Mouse (Mus musculus) spleen, embryonic (tissue): ENCODE data around the gene Zfp213.
"Not testable (repeated sequence)": the region's sequence is repeated elsewhere in the genome, so short reads cannot be mapped to it uniquely, and the experiment has no call there.

Experiments
- CTCF ChIA-PET: fragments of 350-600 bp; sonication (Branson Sonifier 250); formaldehyde crosslinking; loops from one replicate; lab custom pipeline; 2022; lab: Charles Lee

The Zfp213 gene

GRCm38 (mm10) chr17:23563595-23564367 lies at the start of gene Zfp213:
Zfp213 (minus strand) TSS chr17:23564238.
- CTCF ChIA-PET = no interaction called here

- CTCF ChIA-PET = interaction anchor here (0.6 to 1.9 kb wide), 2 partner anchors 9 to 39 kb away, joined by 6 to 12 read pairs; partner anchors contain the start of gene Zscan10
Observed at GRCm38 (mm10) chr17:23610361-23610800, 46.3 kb upstream of the Zfp213 start.

- CTCF ChIA-PET = interaction anchor here (0.6 to 1.9 kb wide), 3 partner anchors 9 to 38 kb away, joined by 3 to 12 read pairs (median 6); partner anchors contain the start of gene Zscan10
Observed at GRCm38 (mm10) chr17:23609612-23610011, 45.6 kb upstream of the Zfp213 start.

- CTCF ChIA-PET = no interaction called here
Observed at GRCm38 (mm10) chr17:23605220-23605619, 41.2 kb upstream of the Zfp213 start.

- CTCF ChIA-PET = no interaction called here
Observed at GRCm38 (mm10) chr17:23604394-23604793, 40.4 kb upstream of the Zfp213 start.

- CTCF ChIA-PET = no interaction called here
Observed at GRCm38 (mm10) chr17:23603542-23603941, 39.5 kb upstream of the Zfp213 start.

- CTCF ChIA-PET = no interaction called here
Observed at GRCm38 (mm10) chr17:23603077-23603476, 39.0 kb upstream of the Zfp213 start.

- CTCF ChIA-PET = interaction anchor here (0.6 to 1.6 kb wide), 3 partner anchors 8 to 16 kb away, joined by 3 to 6 read pairs (median 5); no protein-coding TSS in a partner anchor
Observed at GRCm38 (mm10) chr17:23601836-23602585, 38.0 kb upstream of the Zfp213 start.

- CTCF ChIA-PET = interaction anchor here (1.6 kb wide), 1 partner anchor 9 kb away, joined by 6 read pairs; no protein-coding TSS in a partner anchor
Observed at GRCm38 (mm10) chr17:23600641-23601622, 36.9 kb upstream of the Zfp213 start, which contains the start of gene Zscan10. Zscan10 (plus strand) TSS chr17:23600856.

GRCm38 (mm10) chr17:23599605-23600063 lies 35.6 kb upstream of the Zfp213 start:
- CTCF ChIA-PET = interaction anchor here (0.7 kb wide), 1 partner anchor 27 kb away, joined by 3 read pairs; no protein-coding TSS in a partner anchor

- CTCF ChIA-PET = no interaction called here
Observed at GRCm38 (mm10) chr17:23598582-23599552, 34.8 kb upstream of the Zfp213 start, which contains the start of gene Zfp13. Zfp13 (minus strand) TSS chr17:23599487.

GRCm38 (mm10) chr17:23595139-23595538 lies 31.1 kb upstream of the Zfp213 start:
- CTCF ChIA-PET = not testable (repeated sequence)

- CTCF ChIA-PET = interaction anchor here (1.3 kb wide), 1 partner anchor 21 kb away, joined by 4 read pairs; no protein-coding TSS in a partner anchor
Observed at GRCm38 (mm10) chr17:23592926-23593300, 28.9 kb upstream of the Zfp213 start.

- CTCF ChIA-PET = interaction anchor here (1.3 kb wide), 1 partner anchor 20 kb away, joined by 4 read pairs; no protein-coding TSS in a partner anchor
Observed at GRCm38 (mm10) chr17:23592208-23592925, 28.3 kb upstream of the Zfp213 start.

- CTCF ChIA-PET = no interaction called here
Observed at GRCm38 (mm10) chr17:23587253-23587652, 23.2 kb upstream of the Zfp213 start.

GRCm38 (mm10) chr17:23585721-23586491 lies 21.9 kb upstream of the Zfp213 start:
- CTCF ChIA-PET = interaction anchor here (1.1 kb wide), 1 partner anchor 16 kb away, joined by 3 read pairs; no protein-coding TSS in a partner anchor

- CTCF ChIA-PET = no interaction called here
Observed at GRCm38 (mm10) chr17:23584786-23585185, 20.7 kb upstream of the Zfp213 start.
